Mouse (Mus musculus): ENCODE measurements at regions not wholly inside any gene's neighbourhood (a gene's known extent, or its start where the extent isn't known, plus 50 kb on each side); places are given as distances from the start of the nearest gene placed in this dataset.

DNA sequence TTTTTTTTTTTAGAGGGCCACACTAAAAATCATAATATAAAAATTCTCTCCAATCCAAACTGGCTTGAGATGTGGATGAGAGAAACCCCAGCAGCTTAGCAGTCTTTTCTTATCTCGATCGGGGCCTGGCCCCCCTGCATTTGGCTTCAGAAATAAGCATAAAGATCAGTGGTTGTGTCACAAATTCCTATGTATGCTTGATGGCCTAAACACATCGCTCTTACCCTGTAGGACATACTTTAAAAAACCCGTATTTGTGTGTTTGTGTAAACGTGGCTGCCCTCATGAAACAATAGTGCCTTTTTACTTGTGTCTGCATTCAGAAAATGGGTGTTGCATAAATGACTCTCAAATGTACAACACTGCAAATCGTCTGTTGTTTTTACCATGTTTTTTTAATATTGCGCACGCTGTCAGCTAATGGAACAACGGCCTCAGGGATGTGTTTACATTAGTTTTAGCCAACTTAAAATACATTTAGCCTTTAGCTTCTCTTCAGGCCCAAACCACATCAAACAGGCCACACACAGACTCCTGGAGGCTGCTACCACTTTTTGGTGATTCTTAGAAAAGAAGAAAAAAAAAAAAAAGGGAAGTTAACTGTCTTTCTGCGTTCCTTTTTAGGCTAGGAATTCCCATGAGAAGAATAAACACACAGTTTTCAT is 226.7 kb downstream of the Etnk1 start:
- TF ChIP-seq E2F4 (IDR thresholded peaks at IDR 0.05; ENCODE audit: insufficient read depth) (no peak), MAX (IDR thresholded peaks at IDR 0.05; ENCODE audit: low read depth) (no peak), SRF (IDR thresholded peaks at IDR 0.05; ENCODE audit: control insufficient read depth, insufficient read length, low read depth) (no peak), POLR2A (IDR thresholded peaks at IDR 0.05; ENCODE audit: insufficient read length, low read depth) (no peak), MYOD1 (IDR thresholded peaks at IDR 0.05; ENCODE audit: control insufficient read depth in 1 of 3, insufficient read length in 2 of 3, low read depth in 2 of 3) (no peak), REST (IDR thresholded peaks at IDR 0.05; ENCODE audit: insufficient read depth, insufficient read length) (no peak)
